Mouse (Mus musculus) liver, adult 2 months (tissue): ENCODE measurements around the gene Ucn2. TPM values are rescaled to one million over a fixed set of nuclear protein-coding genes. Genes with fewer than 3 reads are reported as not detected.

Source experiments
- DNase-seq: peaks from one replicate; pipeline ENCODE4 v3.0.0-alpha.2; 2011; ENCODE audit warnings: low read depth, low spot score; ENCODE audit errors: extremely low read depth
- H3K27ac ChIP-seq: fragments of 200-500 bp; replicated peaks from 2 replicates; pipeline ENCODE4 v1.5.1; 2012; ENCODE audit warnings: low read depth, mild to moderate bottlenecking, control low read depth, inconsistent platforms, low read length; ENCODE audit not compliant: insufficient read depth
- H3K27me3 ChIP-seq: fragments of 200-500 bp; 2 replicates; pipeline ENCODE4 v1.6.1; 2012; ENCODE audit warnings: mild to moderate bottlenecking, moderate library complexity, low read length, inconsistent platforms; ENCODE audit not compliant: control insufficient read depth, insufficient read depth
- H3K36me3 ChIP-seq: fragments of 200-500 bp; 2 replicates; pipeline ENCODE4 v1.6.1; 2012; ENCODE audit warnings: low read length, inconsistent platforms; ENCODE audit not compliant: control insufficient read depth, insufficient read depth
- H3K4me1 ChIP-seq: fragments of 200-500 bp; 2 replicates; pipeline ENCODE4 v1.6.1; 2011; ENCODE audit warnings: low read length; ENCODE audit not compliant: control insufficient read depth, insufficient read depth
- H3K4me3 ChIP-seq: fragments of 200-500 bp; 2 replicates; pipeline ENCODE4 v1.5.1; 2011; ENCODE audit warnings: low read depth, mild to moderate bottlenecking, control low read depth, low read length, moderate library complexity; ENCODE audit not compliant: insufficient read depth
- H3K79me2 ChIP-seq: fragments of 200-500 bp; 2 replicates; pipeline ENCODE4 v1.6.1; 2012; ENCODE audit warnings: inconsistent platforms, mild to moderate bottlenecking, low read length, moderate library complexity; ENCODE audit not compliant: control insufficient read depth, insufficient read depth
- H3K9ac ChIP-seq: fragments of 200-500 bp; 2 replicates; pipeline ENCODE4 v1.6.1; 2012; ENCODE audit warnings: low read depth, mild to moderate bottlenecking, control low read depth, inconsistent platforms, low read length
- CTCF ChIP-seq: fragments of 200-500 bp; IDR thresholded peaks from 2 replicates; pipeline ENCODE4 v1.5.1; 2011; ENCODE audit warnings: low read depth, low read length, control low read depth
- POLR2A ChIP-seq: fragments of 200-500 bp; IDR thresholded peaks from 2 replicates; pipeline ENCODE4 v1.6.1; 2011; ENCODE audit warnings: low read length, control low read depth; ENCODE audit not compliant: insufficient read depth; ENCODE audit errors: extremely low read depth
- WGBS: fragments of 180-500 bp; shearing (Covaris S2); methylation state at CpG from one replicate; pipeline ENCODE4 v1.1.7; 2018; 5-methylcytosine and 5-hydroxymethylcytosine counted together
- polyA plus RNA-seq: library from polyadenylated mRNA; depleted of rRNA; stranded (reverse); fragments of >200 nt; gene quantifications from 2 replicates; pipeline ENCODE4 v1.2.3, GENCODE M21; 2012; rRNA removed
- total RNA-seq: library from RNA; depleted of rRNA; stranded (reverse); fragments of >200 nt; gene quantifications from 2 replicates; pipeline ENCODE4 v1.2.3, GENCODE M21; 2014; rRNA removed

The Ucn2 gene
- total RNA-seq = not detected in 2 replicates
- polyA plus RNA-seq = not detected in 2 replicates

GRCm38 (mm10) chr9:108985710-108986109 lies at the start of gene Ucn2:
Ucn2 (plus strand) TSS chr9:108986010.
- no peak for TF ChIP-seq CTCF
- no peak for TF ChIP-seq POLR2A
- Histone ChIP-seq H3K4me1 (no peaks in the 10 kb centered on the region), H3K27ac (no peak within 1 kb of the TSS), H3K79me2 (no peaks in the 10 kb centered on the region), H3K9ac (no peak within 1 kb of the TSS), H3K27me3 (no peaks in the 10 kb centered on the region), H3K36me3 (no peaks in the 10 kb centered on the region), H3K4me3 (no peak within 1 kb of the TSS)
- 79% methylated on average over 4 of the region's 4 CpGs for WGBS
- no peak for DNase-seq

DNA sequence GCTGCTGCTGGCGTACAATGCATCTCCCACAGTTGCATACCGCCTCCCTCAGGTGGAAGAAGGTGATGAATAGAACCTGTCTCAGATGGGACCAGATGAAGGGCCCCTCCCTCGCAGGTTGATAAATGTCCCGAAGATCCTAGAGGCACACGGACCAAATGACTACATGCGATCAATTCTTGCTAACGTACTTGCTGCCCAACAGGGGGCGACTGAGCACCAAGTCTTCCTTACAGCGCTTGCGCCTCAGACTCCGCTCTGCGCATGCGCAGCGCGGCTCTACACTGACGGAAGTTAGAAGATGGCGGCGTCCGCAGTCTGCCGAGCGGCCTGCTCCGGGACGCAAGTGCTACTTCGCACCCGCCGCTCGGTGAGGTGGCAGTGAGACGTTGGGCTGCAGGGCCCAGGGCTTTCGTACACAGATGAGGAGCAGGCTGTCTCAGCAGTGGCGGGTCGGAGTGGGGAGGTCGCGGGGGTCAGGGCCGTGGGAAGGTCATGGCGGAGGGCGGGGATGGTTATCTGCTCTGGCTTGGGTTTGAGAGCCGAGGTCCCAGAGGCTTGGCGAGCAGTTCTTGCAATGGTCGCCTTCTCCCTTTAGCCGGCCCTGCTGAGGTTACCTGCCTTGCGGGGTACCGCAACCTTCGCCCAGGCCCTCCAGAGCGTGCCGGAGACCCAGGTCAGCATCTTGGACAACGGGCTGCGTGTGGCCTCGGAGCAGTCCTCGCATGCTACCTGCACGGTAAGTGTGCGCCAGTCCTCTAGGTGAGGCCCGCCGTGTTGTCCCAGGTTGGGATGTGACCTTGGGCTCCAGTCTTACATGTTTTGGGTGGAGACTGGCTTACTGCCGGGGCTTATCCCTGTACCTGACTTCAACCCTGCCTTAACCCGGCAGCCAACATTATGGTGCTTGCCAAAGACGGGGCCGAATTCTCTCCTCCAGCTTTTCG lies 49.1 kb upstream of the Ucn2 start, which contains the start of gene Uqcrc1:
Gene Uqcrc1, plus strand, starts transcription at position 216 of the 947 bp plus-strand sequence.
- Histone ChIP-seq H3K4me1 (no peaks in the 10 kb centered on the region), H3K36me3 (peaks cover 24% of the 10 kb centered on the region), H3K27me3 (no peaks in the 10 kb centered on the region), H3K27ac (peak within 1 kb of the TSS; percentile 84), H3K9ac (peak within 1 kb of the TSS; percentile 92), H3K79me2 (peaks cover 23% of the 10 kb centered on the region; the same call in 1 of the 2 replicates), H3K4me3 (peak within 1 kb of the TSS; percentile 84)
- TF ChIP-seq CTCF (peak; percentile 88), POLR2A (peak; percentile 92)
- under 1% methylated on average over 58 of the region's 58 CpGs for WGBS
- peak; percentile 87 for DNase-seq

DNA sequence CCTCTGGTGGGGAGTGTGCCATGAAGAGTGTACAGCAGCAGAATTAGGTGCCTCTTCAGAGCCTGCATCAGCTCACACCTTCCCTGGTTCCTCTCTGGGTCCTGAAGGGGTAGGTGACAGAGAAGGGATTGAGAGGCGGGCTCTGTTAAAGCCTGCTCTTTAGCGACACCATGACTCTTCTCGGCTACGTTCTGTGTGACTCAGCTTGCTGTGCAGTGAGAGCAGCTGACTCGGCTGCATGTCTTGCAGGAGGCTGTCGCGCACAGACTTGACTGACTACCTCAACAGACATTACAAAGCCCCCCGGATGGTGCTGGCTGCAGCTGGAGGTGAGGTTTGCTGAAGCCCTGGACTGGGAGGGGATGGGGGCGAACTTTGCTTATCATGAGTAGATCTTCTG lies 40.7 kb upstream of the Ucn2 start:
- Histone ChIP-seq H3K79me2 (peaks cover 3% of the 10 kb centered on the region; the same call in 1 of the 2 replicates), H3K27me3 (no peaks in the 10 kb centered on the region), H3K4me3 (no peak overlapping the region), H3K4me1 (0 out of 2 replicates have a peak, but pooled peaks cover 2% of the 10 kb centered on the region), H3K36me3 (peaks cover 68% of the 10 kb centered on the region), H3K27ac (no peak overlapping the region), H3K9ac (no peak overlapping the region)
- TF ChIP-seq POLR2A = no peak
- TF ChIP-seq CTCF = no peak
- no peak for DNase-seq
- WGBS = 83% methylated on average over 9 of the region's 9 CpGs

DNA sequence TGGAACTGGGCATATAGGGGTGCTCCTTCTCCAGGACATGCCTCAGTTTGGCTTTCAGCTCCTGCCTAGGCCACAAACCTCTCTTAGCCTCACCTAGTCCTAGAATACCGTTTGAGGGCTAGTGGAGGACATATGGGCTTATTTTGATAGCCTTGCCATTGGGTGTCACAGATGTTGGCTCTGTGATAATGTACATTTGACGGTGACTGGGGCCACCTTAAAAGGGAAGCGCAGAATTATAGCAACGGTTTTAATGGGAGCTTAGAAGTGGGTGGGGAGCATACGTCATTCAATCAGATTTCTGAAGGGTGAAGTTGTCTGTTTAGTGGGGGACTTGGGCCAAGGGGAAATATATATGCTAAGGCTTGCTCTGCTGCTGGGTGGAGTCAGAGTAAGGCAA lies 40.2 kb upstream of the Ucn2 start:
- H3K4me3 ChIP-seq = no peak overlapping the region
- H3K79me2 ChIP-seq = peaks cover 3% of the 10 kb centered on the region; the same call in 1 of the 2 replicates
- DNase-seq = no peak
- 92% methylated on average over 5 of the region's 5 CpGs for WGBS
- no peak overlapping the region for H3K9ac ChIP-seq
- H3K4me1 ChIP-seq = 0 out of 2 replicates have a peak, but pooled peaks cover 2% of the 10 kb centered on the region
- peaks cover 65% of the 10 kb centered on the region for H3K36me3 ChIP-seq
- no peak for TF ChIP-seq POLR2A
- no peak for TF ChIP-seq CTCF
- no peaks in the 10 kb centered on the region for H3K27me3 ChIP-seq
- H3K27ac ChIP-seq = no peak overlapping the region

DNA sequence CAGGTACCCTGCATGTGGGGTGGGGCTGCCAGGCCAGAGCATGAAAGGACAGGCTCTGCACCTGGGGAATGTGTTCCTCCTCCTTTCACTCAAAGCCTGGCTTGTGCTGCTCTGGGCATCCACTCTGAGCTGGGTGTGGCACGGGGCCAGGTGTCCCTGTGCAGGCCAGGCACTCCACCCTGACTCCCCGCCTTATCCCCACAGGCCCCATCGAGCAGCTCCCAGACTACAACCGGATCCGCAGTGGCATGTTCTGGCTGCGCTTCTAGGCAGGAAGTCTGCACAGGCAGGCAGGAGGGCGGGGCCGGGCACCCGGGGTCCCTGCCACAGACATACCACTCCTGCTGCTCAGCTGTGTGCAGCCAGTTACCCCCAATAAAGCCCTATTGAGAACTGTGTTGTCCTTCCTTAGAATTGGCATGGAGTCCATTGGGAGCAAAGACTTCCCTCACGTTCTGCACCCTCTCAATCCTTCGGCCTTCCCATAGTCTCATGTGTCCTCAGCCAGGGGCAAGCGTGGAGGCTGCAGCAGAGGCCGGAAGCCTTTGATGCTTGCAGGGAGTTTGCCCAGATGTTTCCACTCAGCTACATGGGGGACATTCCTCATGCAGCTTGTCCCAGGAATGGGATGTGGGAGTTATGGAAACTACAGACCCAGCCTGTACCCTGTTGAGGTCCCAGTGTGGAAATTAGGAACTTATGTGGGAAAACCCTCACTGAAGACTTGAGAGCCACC lies 36.4 kb upstream of the Ucn2 start:
- WGBS = 89% methylated on average over 13 of the region's 13 CpGs
- TF ChIP-seq CTCF (no peak), POLR2A (no peak)

More for the DNA sequence above, 36.4 kb upstream of the Ucn2 start:
- H3K27me3 ChIP-seq = no peaks in the 10 kb centered on the region
- peaks cover 42% of the 10 kb centered on the region for H3K36me3 ChIP-seq
- no peak overlapping the region for H3K4me3 ChIP-seq
- no peaks in the 10 kb centered on the region for H3K79me2 ChIP-seq
- no peak overlapping the region for H3K27ac ChIP-seq
- DNase-seq = no peak
- H3K9ac ChIP-seq = no peak overlapping the region
- H3K4me1 ChIP-seq = no peaks in the 10 kb centered on the region
